Mouse (Mus musculus) left cerebral cortex, adult 11 months (tissue): ENCODE data around the gene Pawr.
"Not testable (repeated sequence)": the region's sequence is repeated elsewhere in the genome, so short reads cannot be mapped to it uniquely, and the experiment has no call there.

Experiments used
- DNase-seq: peaks from one replicate; pipeline ENCODE4 v3.0.0; 2022; ENCODE audit warnings: low spot score

The Pawr gene

DNA sequence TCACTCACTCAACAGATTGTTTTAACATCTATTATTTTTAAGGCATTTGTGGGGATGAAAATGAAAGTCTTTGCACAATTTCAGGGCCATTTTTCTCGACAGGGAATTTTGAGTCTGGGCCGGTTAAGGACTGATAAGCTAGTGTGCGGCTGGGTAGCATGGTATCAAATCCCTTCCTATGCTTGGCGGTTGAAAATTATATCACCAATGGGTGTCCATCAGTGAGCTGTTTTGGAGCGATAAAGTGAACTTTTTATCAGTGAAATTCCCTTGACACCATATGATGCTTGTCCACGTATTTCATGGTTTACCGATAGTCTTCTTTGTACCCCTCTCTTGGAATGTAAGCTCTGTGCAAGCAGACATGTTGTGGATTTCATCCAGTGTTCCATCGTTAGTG, 17.5 kb upstream of the Pawr start:
- no peak for DNase-seq

DNA sequence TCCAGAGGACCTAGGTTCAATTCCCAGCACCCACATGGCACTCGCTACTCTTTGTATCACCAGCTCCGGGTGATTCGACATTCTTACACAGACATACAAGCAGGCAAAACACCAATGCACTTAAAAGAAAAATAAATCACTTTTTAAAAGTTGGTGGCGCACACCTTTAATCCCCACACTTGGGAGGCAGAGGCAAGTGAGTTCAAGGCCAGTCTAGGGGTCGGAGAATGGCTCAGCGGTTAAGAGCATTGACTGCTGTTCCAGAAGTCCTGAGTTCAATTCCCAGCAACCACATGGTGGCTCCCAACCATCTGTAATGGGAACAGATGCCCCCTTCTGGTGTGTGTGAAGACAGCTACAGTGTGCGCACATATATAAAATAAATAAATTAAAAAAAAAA, 16.7 kb upstream of the Pawr start:
- DNase-seq: no peak

DNA sequence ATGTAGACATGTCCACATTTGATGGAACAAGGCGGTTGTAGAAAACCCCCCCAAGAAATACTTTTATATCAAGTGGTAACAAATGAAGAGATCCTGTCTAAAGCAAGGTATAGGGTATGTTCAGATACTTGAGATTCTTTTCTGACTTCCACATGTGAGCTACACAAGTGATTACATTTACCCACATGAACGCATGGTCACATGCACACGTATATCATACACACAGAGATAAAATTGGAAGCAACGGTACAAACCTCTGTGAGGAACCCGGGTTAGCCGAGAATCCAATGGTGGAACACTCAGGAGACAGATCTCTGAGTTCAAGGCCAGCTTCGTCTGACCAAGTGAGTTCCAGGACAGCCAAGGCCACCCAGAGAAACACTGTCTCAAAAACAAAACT, 3.6 kb upstream of the Pawr start:
- no peak for DNase-seq

DNA sequence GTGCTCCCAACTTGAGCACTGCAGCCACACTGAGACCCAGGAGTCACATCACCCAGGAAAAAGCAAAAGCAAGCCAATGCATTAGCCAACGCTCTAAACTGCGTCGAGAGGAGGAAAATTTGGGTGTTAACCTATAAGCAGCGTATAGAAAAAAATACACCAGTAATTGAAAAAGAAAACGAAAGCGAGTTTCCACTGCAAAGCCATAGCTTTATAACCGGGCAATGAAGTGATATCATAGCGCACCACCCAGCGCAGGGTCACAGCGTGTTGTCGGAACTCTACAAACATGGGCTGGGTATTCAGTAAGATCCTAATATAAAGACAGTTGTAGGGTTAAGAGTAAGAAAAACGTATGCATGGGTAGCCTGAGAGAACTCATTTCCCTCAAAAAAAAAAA, 2.9 kb upstream of the Pawr start:
- no peak for DNase-seq

DNA sequence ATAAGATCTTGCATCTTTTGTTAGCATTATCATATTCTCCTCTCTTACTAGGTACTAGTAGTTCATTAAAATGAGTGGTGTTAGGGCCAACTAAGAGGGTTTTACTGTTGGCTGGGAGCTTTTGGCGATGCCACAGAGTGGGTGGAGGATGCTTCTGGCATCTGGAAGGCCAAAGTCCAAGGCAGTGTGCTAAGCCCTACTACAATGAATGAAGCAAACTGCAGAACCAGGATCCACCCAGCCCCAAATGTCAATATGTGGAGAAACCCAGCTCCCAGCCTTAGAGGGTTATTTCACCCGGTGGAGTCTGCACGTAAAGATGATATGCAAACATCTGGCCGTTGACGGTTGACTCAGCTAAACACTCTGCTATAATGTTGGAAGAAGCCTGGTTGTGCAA, 2.1 kb upstream of the Pawr start:
- DNase-seq: no peak

DNA sequence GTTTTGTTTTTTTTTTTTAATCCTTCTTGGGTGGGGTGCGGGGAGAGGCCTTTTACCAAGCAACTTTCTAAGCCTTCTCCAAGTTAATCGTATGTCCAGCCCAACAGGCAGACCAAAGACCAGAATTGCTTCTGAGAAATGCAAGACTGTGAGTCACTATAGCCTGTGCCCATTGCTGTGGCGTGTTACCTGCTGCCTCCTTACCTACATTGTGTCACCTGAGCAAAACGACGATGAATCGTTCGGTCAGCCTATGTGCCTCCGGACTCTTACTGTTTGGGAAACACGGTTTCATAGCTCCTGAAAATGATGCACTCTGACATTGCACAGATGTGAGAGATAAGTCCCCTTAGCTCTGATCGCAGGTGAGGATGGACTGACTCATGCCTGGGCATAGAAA, 957 bp upstream of the Pawr start:
- no peak for DNase-seq

DNA sequence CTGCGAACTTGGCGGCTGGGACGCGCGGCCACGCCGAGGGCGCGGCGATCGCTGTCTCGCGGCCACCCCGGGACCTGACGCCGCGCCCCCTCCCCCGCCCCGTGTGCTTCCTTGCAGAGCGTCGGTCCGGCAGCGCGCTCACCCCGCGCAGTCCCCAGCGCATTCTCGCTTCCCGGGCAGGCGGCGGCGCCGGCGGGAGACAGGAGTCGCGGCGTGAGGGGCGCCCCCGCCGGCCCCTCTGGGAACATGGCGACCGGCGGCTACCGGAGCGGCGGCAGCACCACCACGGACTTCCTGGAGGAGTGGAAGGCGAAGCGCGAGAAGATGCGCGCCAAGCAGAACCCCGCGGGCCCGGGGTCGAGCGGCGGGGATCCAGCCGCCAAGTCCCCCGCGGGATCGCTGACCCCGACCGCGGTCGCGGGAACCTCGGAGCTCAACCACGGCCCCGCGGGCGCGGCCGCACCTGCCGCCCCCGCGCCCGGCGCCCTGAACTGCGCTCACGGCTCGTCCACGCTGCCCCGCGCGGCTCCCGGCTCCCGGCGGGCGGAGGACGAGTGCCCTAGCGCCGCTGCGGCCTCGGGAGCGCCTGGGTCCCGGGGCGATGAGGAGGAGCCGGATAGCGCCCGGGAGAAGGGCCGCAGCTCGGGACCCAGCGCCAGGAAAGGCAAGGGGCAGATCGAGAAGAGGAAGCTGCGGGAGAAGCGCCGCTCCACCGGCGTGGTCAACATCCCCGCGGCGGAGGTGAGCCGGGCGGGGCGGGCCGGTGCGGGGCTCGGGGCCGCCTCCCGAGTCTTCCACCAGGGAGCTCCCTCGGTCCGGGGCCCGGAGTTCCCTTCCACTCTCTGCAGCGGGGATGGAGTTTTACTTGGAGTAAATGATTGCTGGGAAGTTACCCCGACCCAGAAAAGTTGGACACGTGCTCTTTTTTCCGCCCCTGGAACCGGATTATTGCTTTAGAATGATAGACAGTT, 935 bp downstream of the Pawr start:
- no peak for DNase-seq

DNA sequence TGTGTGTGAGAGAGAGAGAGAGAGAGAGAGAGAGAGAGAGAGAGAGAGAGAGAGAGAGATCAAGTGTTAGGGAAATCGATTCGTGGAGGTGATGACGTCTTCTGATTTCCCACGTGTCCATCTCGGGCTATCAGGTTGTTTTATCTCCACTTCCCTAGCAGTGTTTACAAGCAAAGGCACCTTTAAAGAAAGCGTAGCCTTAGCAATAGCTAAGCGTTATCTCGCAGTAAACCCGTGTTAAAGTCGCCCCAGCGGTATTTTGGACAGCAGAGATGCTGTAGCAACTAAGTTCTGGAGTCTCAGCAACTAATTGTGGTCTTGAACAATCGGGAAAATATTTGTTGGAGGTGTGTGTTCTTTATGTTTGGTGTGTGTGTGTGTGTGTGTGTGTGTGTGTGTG, 1.7 kb downstream of the Pawr start:
- DNase-seq: no peak

DNA sequence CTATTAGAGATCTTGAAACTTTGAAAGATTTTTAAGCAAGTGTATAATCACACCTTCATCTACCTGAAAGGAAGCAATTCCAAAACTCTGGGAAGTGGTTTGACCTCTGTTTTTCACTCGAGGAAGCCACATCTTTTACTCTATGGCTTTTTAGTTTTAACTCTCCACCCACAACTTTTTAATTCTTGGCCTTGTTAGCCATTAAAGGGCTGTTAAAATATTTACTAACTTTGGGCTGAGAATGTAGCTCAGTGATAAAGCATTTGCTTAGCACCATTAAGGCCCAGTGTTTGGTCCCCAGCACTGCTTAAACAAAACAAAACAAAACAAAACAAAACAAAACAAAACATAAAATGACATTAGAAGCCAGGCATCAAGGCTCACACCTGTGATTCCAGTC, 2.2 kb downstream of the Pawr start:
- no peak for DNase-seq

DNA sequence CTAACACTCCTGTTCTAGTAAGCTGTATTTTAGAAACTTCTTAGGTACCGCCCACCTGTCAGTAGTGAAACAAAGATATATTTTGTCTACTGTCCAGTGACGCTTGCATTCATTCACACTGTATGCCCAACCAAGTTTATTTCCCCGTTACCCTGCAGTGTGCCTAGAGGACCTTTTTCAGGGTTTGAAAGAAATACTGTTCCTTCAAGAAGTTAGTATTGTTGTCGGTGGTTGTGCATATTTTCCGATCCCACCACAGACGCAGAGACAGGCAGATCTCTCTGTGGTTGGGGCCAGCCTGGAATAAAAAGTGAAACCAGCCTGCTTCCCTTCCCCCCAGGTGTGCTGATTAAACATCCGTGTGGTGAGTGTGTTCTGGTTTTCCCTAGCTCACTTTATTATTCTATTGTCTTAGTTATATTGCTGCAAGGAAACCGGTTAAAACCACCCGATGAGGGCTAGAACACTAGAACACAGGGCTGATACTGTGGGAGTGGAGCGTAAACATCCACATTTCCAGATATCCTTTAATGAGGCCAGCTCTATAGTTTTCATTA, 3.9 kb downstream of the Pawr start:
- DNase-seq: no peak

DNA sequence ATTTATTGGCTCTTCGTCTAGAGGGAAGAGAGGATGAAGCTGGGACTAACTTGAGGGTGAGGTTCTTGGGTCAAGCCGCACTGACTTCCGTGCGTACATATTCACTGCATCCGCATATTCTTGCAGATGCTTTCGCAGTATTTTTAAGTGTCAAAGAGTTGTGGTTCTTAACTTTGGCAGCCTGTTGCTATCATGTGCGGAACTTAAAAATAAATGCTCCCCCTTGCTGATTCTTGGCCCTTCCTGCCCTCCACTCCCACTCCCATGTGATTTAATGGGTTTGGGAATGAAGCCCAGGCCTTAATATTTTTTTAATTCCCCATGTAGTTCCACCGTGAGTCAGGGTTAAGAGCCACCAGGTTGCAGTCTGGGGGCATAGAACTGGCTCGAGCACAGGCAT, 4.7 kb downstream of the Pawr start:
- no peak for DNase-seq

DNA sequence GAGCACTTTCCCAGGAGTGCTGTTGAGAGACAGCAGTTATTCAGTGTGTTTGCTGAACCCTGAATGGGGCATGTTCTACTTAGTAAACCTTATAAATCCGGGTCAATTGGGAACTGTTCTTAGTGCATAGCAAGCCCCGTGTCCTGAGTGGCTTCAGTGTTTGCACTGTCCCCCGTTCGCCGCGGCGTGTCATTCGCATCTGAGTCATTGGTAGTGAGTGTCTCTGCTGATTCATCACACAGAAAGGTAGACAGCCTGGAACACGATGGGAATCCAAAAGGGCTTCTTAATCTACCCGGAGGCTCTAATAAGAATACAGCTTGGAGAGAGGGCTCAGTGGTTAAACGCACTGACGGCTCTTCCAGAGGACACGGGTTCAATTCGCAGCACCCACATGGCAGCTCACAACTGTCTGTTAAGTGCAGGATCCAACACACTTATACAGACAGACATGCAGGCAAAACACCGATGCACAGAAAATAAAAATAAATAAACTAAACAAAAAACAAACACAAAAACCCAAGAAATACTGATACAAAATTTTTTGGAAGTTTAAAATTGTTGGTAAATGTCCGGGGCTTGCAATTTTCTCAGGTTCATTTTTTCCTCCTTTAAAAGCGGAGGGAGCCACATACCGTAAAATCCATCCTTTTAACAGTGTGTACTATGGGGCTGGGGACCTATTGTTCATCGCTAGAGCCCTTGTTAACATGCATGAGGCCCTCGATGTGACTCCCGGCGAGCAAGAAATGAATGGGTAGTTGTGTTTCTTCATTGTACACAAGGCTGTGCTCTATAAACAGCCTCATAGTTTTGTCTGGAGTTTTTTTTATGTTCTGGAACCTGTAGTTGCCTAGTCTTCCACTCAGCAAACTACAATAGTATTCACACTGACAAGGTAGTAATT, 6.4 kb downstream of the Pawr start:
- no peak for DNase-seq

DNA sequence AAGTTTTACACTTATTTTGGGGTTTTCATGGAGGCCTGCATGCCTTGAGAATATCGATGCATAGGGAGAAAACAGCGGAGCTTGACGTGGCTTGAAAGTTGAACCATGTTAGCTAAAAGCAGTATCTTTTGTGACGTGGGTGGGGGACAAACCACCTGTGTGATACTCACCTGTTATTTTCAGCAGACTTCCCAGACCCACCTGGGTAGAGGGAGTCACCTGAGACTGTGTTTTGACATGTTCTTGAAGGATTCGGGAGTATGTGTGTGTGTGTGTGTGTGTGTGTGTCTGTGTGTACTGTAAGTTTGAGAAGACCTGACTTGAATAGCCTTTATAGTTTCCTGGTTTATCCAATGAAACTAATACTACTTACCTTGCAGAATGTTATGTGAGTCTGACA, 7.2 kb downstream of the Pawr start:
- DNase-seq: no peak

DNA sequence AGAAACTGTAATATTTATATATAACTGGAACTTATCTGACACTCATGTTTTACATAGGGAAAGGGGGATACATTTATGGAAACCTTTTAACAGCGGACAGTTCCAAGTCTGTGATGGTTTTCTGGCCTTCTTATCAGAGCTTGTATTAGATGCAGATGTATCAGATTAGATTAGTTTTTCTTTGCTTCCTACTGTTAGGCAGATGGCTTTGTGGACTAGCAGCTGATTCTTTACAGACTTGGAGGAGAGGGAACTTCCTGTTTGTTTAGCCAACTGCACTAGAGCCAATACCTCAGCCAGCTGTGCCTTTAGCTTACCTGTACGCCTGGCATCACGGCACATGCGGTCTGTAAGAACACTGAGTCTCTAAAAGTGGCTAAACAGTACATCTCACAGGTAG, 8.0 kb downstream of the Pawr start:
- no peak for DNase-seq

DNA sequence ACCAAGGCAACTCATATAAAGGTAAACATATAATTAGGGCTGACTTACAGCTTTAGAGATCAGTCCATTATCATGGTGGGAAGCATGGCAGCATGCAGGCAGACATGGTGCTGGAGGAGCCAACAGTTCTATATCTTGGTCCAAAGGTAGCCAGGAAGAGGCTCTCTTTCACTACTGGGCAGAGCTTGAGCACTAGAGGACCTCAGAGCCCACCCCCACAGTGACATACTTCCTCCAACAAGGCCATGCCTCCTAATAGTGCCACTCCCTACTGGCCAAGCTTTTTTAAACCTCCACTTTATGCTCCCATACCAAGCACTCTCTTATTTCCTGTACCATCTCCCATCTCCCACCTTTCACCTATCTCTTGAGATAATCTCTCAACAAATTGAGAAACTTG, 11.8 kb downstream of the Pawr start:
- DNase-seq: no peak

DNA sequence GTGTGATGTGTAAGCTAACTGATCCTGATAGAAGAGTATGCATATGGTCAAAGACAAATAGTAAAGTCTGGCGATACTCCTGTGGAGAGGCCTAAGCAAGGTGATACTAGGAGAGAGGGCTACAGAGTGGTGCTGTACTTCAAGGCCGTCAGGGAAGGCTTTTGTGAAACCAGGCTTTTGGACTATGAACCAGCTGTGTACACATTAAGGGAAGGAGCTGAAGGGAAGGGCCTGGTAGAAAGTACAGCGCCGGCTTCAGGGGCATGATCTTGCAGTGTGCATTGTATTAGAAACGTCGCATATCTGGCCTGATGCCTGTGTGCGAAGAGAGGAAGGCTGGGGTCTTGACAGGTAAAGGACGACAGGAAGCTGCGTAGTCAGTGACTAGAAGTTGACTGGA, 13.2 kb downstream of the Pawr start:
- no peak for DNase-seq

DNA sequence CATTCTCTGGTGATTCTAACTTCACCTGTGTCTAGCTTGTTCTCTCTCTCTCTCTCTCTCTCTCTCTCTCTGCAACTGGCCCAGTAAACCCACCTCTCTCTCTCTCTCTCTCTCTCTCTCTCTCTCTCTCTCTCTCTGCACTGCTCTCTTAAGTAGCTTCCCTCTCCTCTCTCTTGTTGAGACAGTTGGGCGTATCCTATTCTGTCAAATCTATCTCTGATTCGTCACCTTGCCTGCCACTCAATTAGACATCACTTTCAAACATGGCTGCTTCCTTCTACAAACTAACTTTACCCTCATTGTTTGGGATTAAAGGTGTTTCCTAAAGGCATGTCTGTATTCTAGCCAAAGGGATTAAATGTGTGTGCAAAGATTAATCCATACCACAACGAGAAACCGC, 14.4 kb downstream of the Pawr start:
- DNase-seq: not testable (repeated sequence)

DNA sequence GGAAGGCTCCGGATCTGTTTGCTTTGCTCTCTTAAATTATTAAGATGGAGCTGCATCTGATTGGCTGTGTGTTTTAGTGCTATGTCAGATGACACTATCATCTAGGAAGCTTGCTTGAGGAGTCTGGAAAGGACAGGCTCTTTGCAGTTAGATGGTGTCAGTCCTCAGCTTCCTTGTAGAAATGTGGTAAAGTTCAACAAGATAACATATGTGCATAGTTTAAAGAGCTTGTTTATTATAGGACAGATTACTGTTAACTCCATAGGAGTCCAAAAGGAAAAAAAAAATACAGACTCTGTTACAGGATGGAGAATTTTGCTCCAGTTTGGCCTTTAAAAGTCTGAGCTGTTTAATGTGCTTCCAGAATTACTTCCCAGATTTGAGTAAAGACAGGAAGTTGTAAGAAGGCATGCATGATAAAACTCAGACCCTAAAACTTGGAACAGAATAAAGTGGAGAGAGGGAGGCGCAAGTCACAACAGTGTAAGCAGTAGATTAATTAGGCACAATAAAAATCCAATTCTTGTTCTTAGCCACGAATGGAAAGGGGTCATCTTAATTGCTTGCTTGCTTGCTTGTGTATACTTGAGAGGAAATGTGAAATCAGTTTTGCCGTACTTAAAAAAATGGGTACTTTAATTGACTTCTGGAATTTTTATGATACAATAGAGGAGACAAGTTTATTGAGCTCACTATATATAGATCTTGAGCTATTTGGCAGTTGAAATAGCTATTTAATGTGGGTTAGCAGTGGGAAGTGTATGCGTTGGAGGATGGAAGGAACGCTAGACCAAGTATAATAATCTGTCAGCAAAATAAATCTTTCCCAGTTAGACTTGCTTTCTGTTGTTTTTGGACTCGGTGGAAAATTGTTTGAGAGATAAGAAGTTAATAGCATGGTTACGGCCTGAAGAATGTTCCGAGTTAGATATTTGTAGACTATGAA, 18.5 kb downstream of the Pawr start:
- no peak for DNase-seq

DNA sequence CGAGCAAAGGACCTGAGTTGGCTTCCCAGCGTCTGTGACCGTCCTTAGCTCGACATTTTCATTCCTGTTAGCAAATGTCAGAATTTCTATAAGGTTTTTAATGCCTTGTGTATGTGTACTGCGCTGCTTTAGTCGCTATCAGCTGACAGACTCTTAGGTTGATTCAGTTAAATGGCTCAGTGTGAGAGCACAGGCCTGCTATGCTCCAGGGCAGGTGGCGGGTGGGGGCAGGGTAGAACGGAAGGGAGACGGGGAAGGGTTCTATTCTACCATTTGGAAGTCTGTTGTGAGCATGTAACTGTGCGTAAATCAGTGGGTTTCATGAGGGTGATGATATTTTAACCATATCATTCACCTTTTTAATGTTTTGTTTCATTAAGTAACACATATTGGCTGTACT, 21.0 kb downstream of the Pawr start:
- DNase-seq: no peak

DNA sequence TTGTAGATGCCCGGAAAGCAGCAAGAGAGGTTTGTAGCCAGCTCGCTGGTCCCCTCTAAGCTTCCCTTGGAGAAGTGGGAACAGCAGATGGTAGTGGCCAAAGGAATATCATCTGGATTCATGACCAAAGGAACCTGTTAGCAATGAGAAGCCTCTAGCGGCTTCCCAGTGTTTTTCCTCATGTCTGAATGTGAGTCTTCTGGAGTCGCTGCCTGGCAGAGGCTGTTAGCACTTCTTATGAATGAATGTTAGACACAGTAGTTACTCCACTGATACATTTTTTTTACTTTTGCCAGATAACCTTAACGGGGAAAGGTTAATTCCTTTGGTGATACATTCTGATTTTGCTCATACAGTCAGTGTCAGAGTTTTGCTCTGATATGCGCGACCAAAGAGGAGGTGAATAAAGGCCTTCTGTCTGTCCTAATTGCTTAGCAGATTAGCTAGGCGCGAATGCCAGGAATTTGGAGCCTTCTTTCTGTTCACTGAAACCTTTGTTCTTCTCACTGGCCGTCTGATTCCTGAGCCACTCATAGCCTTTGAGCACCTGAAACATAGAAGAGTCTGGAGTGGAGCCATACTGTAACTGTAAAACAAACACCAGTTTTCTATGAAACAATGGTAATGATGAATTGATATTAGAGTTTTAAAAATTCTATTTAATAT, 22.9 kb downstream of the Pawr start:
- DNase-seq: no peak

DNA sequence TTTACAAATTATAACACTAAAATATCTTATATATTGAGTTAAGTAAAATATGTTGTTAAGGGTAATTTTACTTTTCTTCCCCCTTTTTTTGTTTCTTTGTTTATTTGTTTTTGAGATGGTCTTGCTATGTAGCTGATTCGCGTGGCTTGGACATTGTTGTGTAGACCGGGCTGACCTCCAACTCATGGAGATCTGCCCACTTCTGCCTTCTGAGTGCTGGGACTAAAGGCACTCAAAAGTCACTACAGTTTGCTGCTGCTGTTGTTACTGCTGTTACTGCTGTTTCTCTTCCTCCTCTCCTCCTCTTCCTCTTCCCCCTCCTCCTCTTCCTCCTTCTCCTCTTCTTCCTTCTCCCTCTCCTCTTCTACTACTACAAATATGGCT, 23.5 kb downstream of the Pawr start:
- no peak for DNase-seq
